Mouse (Mus musculus) cerebellum, adult 11 months (tissue): ENCODE results near the gene Dlgap4.

ENCODE experiments used
- DNase-seq: peaks from one replicate; pipeline ENCODE4 v3.0.0; 2022

Dlgap4 gene

DNA sequence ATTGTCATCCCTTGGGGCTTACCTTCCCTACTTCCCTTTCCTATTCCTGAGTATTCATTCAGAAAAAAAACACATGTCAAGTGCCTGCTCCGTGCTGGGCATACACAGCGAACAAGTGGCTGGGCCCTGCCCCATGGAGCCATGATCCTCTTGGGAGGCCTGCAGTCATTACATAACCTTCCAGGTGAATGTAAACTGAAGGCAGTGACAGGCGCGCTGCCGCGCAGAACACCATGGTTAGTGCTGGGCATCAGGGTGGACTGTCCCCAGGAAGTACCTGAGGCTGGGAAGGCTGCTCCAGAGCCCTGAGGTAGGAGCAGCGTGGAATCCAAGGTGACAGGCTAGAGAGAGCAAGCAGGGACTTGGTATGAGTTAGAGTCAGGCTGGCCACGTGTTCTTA is 7.4 kb downstream of the Dlgap4 start:
- peak; percentile 28 for DNase-seq

DNA sequence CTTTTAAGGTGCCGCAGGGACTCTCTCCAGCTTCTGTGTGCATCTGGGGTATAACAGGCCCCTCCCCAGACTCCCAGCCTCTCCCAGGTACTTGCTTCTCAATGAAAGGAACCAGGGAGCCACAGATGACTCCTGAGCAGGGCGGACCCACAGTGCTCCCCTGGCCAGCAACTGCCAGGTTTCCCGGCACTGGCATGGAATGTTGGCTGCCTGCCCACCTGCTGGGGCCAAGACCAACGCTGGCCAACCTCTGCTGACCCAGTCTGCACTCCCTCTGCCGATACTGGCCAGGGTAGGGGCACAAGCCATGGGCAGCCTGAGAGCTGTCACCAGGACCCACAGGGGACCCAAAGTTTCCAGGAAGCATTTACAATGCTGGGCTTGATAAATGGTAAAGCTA is 7.9 kb downstream of the Dlgap4 start:
- peak; percentile 51 for DNase-seq

DNA sequence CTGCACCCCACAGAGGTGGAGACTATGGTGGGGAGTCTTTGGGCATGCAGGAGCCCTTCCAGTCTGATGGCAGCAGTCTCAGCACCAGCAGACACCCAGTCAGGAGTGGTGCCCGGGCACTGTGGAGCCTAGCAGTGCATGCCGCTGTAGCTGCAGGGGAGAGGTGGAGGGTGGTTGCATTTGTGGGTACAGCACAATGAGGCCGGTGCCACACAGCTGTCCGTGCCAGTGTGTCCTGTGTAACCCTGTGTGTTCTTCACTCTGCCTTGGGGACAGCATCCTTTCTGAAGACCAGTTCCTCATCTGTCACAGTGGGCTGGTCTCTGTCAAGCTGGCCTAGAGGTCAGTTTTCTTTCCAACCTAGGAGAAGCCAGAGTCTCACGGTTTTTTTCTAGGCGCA is 8.7 kb downstream of the Dlgap4 start:
- DNase-seq: no peak

DNA sequence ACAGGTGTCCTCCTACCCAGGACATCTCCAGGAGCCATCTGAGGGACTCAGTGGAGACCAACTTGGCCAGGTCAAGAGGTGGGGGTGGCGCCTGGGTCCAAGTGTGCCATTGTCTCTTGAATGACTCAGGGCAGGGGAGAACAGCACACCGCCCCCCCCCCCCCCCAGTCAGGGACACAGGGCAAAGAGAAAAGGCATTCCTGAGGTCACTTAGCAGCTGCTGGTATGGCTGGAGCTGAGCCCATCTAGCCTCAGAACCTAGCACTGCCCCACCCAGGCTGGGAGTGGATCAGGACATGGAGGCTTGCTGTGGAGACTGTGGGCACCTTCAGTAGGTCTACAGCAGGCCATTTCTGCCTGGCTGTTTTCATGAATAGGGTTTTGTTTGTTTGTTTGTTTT is 9.7 kb downstream of the Dlgap4 start:
- no peak for DNase-seq

DNA sequence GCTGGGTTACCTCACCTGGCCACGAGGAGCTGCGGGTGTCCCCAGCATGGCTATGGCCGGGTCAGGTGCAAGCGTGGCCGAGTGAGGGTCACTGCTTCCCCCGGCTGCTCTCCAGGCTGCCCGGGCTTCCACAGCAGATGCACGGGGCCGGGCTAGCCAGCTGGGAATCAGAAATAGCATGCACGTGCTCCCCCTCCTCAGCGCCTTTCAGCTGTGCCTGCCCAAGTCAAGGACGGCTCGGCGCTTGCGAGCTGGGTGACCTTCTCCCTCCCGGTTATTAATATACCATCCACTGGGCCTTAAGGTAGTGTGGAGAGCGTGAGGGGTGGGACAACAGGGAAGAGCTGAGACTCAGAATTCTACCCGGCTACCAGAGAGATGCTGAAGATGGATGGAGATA is 11.8 kb downstream of the Dlgap4 start:
- peak; percentile 16 for DNase-seq

DNA sequence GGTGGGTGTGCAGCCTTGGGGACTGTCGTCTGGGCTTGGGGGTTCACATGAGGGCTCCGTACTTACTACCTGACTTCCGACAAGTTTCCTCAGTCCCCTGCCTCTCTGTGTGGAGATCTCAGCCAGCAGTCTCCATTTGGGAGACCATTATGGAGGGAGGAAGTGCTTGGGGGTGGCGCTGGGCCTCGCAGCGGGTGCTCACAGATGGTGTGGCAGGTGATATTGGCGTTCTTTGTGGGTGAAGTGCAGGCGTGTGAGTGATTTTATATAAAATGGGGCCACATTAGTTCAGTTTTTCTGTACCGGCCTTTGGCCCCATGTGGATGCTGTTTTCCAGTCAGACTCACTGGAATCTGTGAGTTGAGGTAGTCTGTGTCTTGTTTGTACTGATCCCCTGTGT is 12.6 kb downstream of the Dlgap4 start:
- DNase-seq: peak; percentile 55

DNA sequence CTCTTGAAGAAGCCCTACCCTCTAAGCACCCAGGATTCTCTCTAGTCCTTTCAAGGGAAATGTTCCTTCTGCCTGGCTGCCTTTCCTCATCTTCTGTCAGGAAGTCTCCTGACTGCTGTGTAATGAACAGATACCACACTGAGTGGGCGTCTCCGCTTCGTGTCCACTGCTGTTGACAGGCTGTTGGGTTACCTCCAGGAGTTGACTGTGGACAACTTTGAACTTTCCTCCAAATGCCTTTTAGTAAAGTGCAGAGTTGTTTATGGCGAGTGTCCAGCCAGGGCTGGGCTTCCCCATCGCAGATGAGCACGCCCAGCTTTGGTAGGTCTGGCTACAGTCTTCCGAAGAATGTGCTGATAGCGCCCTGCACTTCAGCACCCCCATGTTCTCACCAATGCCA is 13.0 kb downstream of the Dlgap4 start:
- DNase-seq: no peak

DNA sequence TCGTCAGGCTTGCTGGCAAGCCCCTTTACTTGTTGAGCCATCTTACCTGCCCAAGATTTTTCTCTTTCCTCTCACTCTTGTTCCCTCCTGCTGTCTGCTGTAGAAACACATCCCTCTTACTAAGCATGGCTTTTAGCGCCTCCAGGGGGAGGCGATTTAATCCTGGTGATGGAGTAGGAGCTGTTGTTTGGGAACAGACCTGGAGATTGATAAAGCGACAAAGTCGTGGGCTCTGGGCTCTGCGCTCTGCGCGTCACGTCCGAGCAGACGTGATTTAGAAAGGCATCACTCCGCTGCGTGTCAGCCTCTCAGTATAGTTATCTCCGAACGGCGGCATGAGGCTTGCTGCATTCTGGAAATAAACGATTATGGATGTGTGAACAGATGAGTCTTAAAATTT is 14.4 kb downstream of the Dlgap4 start:
- no peak for DNase-seq

DNA sequence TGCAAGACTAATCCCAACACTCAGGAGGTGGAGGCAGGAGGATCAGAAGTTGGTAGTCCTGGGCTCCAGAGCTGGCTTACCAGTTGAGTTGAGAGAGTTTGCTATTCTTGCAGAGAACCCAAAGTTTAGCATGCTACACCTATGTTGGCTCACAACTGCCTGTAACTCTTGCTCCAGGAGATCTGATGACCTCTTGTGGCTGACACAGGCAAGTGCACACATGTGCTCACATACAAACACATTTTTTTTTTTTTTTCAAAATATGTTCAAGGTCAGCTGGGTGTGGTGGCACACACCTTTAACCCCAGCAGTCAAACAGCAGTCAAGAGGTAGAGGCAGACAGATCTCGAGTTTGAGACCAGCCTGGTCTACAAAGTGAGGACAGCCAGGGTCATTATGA is 16.8 kb downstream of the Dlgap4 start:
- DNase-seq: no peak

DNA sequence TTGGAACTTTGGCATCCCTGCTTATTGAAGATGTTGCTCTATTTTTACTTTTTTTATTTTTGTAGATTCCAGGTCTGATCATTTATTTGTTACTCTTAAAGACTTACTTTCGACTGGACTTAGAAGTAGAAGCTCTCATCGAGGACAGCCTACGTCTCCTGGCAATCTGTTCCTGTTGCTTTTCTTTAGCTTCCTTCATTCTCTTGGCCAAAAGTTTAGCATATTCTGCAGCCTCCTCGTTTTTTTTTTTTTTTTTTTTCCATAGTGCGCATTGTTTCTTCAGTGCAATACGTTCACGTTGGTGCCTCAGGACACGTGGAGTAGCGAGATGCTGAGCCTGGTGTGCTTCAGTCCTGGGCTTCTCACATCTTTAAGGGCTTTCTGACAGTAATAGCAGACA is 19.2 kb downstream of the Dlgap4 start:
- DNase-seq: no peak

DNA sequence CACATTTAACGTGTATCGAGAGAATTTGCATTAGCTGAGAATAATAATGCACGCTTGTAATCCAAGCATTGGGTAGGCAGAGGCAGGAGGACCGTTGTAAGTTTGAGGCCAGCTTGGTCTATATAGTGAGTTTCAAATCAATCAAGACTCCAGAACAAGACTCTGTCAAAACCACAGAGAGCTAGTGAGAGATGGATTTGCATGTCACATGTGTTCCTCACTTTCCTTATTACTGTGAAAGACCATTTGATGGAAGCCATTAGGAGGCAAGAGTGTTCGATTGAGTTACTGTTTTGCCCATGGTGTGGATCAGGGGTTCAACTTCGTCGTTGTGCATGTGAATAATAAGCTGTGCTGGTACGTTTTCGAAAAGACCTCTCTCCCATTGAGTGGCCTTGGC is 21.6 kb downstream of the Dlgap4 start:
- DNase-seq: no peak

DNA sequence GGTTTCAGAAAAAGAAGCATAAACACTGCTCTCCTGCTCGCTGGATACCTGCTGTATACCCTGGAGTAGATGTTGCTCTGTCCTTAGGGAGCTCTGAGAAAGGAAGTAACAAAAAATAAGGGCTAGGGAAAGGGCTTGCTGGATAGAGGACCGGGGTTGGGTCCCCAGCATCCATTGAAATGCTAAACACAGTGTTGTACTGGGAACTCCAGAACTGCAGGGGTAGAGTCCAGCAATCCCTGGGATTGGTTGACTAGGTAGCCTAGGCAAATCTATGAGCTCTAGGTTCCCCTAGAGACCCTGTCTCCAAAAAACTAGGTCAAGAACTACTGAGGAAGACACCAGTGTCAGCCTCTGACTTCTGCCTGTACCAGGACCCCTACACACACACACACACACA is 27.6 kb downstream of the Dlgap4 start:
- no peak for DNase-seq

DNA sequence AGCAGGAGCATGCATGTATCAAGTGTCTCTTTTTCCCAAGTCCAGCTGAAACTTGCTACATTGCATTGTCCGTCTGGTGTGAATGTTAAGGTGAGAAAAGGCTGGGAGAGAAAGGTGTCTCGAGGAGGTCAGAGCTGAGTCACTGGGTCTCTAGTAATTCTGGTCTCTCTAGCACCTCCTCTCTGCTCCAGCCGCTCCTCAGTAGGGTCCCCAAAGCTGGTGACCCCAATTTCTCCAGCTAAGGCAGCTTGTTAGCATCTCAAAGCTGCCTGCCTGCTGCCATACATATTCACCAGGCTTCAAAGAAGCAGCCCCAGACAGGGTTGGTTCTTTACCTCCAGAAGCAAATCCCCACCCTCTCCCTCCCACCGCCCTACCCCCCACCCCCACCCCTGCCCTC is 29.4 kb downstream of the Dlgap4 start:
- DNase-seq: no peak

DNA sequence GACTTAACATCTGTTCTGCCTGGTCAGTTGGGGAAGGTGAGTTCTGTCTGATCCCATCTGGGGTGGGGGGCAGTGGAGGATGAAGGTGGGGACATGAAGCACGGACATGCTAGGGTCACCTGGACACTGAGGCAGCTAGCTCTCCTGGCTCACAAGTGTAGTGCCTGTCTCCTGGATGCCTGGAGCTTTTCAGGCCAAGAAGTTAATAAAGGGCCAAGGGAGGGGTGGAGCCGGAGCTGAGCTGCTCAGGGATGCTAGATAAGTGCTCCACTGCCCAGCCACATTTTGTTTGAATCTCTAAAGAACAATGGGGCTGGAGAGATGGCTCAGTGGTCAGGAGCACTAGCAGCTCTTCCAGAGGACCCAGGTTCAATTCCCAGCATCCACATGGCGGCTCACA is 29.9 kb downstream of the Dlgap4 start:
- DNase-seq: no peak

DNA sequence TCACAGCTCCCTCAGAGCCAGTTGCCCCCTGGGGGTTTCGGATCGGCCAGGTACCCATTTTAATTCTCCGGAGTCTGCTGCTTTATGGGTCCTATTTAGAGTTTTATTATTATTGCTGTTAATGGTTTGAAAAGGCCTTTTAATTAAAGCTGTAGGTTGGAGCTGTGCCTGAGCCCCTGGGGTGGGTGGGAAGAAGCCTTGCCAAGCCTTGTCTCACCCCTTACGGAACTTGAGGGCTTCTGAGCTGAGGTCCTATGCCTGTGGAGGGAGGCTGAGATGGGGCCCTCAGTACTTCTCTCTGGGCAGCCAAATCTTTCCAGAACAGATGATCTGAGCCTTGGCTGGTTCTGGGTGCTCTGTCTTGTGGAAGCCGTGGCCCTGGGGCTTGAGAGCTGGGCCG is 31.6 kb downstream of the Dlgap4 start:
- DNase-seq: no peak

DNA sequence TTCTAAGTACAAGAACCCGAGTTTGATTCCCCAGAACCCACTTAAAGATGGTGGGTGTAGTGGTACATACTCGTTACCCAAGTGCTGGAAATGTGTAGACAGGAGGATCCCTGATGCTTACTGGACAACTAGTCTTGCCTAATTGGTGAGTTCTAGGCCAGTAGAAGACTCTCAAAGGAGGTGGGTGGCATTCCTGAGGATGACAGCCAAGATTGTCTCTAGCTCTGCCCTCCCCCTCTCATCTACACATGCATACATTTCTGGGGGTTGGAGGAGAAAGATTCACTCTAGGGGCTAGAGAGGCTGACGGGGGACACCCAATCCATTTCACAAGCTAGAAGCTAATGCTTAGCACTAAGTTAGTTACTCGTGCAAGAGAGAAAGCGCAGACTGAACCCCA is 33.4 kb downstream of the Dlgap4 start:
- DNase-seq: no peak

DNA sequence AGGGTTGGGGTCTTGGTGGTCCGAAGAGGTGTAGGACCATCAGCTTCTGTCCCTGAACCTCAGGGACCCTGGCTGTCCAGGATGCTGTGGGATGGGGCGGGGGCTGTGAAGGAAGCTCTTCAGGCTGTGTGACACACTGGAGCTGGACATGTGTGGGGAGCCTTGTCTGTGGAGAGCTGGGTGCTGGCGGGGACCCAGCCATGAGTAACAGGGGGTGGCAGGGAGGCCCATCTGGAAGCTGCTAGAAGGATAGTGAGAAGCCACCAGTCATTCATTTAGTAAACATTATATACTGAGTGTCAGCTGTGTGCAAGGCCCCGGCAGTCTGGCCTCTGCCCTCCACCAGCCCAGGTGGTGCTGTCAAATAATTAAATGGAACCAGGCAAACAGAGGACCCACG is 34.5 kb downstream of the Dlgap4 start:
- no peak for DNase-seq

DNA sequence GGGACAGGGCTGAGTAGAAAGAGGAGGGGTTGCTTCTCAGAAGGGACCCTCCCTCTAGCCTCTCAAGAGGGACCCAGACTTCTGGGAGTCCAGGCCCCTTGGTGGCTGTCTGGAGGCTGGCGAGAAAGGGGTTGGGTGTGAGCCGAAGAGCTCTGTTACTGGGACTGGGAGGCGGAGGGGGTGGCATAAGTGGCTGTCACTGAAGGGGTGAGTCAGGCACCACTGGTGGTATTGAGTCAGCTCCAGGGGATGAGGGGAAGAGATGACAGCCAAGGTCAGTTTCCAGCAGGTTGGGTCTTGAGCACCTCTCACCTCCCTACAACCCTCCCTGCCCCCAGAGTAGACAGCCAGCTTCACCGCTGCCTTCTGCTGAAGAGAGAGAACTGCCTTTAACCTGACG is 35.9 kb downstream of the Dlgap4 start:
- DNase-seq: no peak

DNA sequence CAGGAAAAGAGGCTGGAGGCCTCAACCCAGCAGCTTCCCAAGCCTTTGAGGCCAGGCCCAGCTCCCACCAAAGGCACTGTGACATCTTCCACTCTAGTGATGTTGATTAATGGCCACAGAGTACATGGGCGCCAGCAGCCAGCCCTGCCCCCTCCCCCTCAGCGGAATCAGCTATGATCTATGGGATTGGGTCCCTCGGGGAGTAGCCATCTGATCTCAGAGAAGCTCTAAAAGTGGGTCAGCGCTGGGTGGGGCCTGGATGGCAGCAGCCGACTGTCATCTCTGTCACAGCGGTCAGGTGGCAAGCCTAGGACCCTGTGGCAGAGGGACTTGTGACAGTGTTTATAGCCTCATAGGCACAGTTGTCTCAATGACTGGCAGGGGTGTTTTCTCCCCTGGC is 37.5 kb downstream of the Dlgap4 start:
- DNase-seq: no peak

DNA sequence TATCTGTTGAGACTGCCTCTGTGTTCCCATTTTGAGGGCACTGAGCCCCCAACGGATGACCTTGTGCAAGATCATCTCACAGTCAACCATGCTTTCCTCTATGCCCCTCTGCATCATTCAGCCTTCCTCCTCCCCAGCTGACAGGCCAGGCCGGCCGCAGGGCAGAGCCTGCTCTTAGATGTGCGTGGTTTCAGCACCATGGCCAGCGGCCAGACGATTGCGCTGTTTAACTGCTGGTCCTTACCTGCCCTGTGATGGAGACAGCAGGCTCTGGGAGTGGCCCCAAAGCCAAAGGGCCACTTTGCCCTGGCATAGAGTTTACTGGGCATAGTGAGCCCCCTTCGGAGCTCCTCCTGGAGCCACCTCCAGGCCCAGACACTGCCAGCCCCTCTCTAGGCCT is 39.3 kb downstream of the Dlgap4 start:
- DNase-seq: no peak

DNA sequence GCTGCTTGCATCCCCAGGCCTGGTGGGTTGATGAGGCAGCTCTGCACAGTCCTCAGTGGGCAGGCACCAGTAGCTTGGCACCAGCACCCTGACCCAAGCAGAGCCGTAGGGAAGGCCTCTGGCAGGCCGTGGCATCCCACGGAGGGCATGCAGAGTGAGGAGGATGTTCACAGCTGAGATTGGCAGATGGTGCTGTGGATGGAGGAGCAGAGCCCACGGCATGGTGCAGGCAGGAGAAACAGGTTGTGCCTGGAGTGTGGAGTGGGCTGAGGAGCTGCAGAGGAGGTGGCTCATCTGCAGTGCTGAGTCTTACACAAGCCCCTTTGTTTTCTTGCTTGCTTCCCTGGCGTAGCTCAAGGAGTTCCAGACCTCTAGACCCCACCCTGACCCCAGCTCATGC is 40.6 kb downstream of the Dlgap4 start:
- peak; percentile 38 for DNase-seq

DNA sequence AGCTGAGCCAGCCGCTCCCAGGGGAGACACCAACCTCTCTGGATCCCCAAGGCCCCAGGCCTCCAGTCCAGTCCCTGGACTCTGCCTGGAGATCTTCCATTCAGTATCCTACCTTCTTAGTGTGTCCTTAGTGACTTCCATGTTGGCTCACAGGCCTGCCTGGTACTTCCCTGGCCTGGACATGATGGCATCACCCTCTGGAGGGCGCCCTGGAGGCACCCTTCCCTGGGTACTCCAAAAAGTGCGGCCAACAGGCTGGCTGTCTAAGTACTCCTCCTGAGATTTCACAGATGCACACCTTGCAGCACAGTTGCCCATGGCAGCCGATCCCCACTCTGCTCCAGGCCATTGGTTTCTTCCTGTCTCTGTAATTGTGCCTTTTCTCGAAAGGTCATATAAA is 42.1 kb downstream of the Dlgap4 start:
- no peak for DNase-seq

DNA sequence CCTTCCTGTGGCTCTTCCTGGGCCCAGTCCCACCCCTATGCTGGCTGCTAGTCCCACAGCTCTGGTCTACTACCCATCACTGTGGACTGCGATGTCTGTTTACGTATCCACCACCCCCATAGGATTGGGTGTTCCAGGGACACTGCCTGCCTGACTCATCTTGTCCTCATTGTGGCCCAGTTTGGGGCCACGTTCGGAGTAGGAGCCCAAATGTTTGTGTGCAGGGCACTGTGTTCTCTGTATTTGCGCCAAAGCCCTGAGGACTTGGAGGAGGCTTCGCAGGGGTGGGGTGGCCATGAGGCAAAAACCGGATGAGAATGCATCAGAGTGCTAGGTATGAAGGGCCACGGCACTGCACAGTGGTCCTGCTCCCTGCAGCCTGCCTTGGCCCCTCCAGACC is 44.0 kb downstream of the Dlgap4 start:
- no peak for DNase-seq

DNA sequence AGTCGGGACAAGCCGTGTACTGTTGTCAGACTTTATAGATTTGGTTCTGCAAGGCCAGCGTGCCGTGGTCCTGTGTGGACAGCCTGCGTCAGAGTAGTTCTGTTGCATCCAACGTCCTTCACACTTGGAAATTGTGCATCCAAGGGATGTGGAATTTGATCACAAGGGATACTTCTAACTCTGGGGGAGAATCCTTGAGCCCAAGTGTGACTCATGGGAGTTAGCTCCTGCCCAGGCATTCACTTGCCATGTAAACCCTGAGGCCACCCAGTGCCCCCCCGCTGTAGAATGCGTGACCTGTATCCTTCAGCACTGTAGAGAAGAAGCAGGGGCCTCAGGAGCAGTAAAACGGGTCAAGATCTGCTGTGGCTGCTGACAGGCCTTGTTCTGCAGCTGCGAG is 44.7 kb downstream of the Dlgap4 start:
- no peak for DNase-seq

DNA sequence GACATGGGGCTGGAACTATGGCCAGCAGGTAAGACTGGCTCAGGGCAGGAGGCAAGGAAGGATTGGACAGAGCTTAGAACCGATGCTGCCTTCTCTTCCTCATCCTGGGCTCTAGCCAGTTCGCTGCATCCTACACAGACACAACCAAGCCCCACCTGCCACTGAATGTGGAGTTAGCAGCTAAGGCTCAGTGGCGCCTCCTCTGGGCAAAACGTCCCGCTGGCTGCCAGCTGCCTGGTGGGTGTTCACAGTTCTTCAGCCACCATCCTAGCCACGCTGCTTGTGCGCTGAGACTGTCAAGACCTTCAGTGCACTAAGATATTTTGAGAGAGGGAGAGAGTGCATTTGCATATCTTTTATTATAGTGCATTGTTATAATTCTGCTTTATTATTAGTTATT is 45.2 kb downstream of the Dlgap4 start:
- DNase-seq: no peak

DNA sequence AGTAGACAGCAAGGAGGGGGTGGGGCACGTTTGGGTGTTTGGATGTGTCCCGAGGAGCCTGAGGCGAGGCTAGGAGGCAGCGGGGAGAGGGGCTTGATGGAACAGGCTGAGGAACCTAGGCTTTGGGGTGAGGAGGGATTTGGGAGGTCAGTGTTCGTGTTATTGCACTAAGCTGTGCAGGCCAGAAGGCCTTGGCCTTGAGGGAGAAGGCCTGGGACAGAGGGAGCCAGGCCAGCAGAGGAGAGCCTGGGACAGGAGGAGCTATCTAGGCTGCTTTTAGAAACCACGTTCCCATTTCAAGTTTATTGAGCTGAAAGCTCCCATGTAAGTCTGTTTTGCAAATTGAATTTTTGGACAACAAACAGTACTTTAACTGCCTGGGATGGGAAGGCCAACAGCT is 46.5 kb downstream of the Dlgap4 start:
- no peak for DNase-seq

DNA sequence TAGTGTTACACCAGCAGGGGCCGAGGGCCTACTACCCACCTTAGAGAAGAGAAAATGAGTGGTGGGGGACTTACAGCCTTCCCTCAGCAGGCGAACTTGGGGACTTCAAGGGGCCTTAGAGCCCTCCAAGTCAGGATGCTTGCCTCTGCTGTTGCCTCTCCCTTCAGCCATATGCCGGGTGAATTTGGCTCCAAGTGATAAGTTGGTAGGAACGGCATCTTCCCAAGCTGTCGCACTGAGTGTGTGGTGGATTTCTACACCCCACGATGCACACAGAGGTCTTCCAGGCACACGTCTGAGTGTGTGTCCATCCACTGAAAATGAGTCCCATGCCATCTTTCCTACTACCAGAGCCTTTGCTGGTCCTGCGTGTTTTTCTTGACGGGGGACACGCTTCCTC is 49.7 kb downstream of the Dlgap4 start:
- DNase-seq: no peak
